Mouse (Mus musculus) E14TG2a.4 (cell line): ENCODE data around the gene Spint3.

Experiments
- CTCF ChIP-seq: conservative IDR thresholded peaks from 2 replicates; pipeline ENCODE4 v1.5.1; 2014; ENCODE audit warnings: low read length
- POU5F1 ChIP-seq: IDR thresholded peaks from 2 replicates; pipeline ENCODE4 v1.6.1; 2014; ENCODE audit warnings: low read length, borderline replicate concordance

GRCm38 (mm10) chr2:164549963-164550894 is 23.0 kb downstream of the Spint3 start:
- TF ChIP-seq CTCF (no peak), POU5F1 (no peak)
